Mouse (Mus musculus): ENCODE measurements around the gene Ptgs1. TPM values are rescaled to one million over a fixed set of nuclear protein-coding genes. Genes with fewer than 3 reads are reported as not detected.

Ptgs1 gene
- polyA plus RNA-seq, 1 experiment from 2014 or later = 3.6 TPM

DNA sequence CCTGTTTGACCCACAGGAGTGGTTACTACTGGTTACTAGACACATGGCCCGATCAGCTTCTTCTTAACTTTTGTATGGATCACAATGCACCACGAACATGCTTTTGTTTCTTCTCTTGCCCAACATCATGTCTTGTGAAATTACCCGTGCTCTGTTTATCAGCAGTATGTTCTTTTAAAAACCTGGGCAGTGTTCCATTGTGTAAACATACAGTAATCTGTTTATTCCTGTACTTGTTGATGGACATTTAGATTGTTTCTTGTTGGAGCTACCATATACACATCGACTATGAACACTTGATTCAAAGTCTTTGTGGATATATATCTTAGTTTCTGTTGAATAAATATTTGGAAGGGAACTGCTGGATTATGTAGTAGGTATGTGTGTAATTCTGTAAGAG, 31.8 kb downstream of the Ptgs1 start:
- no peak for DNase-seq (ENCODE audit: extremely low spot score, low spot score)
- Histone ChIP-seq H3K4me3 (no peak overlapping the region), H3K9me3 (no peaks in the 10 kb centered on the region), H3K4me1 (no peaks in the 10 kb centered on the region), H3K27me3 (ENCODE audit: poor library complexity, severe bottlenecking) (no peaks in the 10 kb centered on the region), H3K27ac (no peak overlapping the region), H3K36me3 (replicated peaks) (no peaks in the 10 kb centered on the region)
- 90% methylated on average over 4 of the region's 4 CpGs for WGBS

GRCm38 (mm10) chr2:36269458-36269857, 39.2 kb downstream of the Ptgs1 start:
- Histone ChIP-seq H3K9me3 (no peaks in the 10 kb centered on the region), H3K27me3 (ENCODE audit: poor library complexity, severe bottlenecking) (no peaks in the 10 kb centered on the region), H3K4me3 (no peak overlapping the region), H3K36me3 (replicated peaks) (no peaks in the 10 kb centered on the region), H3K27ac (no peak overlapping the region), H3K4me1 (no peaks in the 10 kb centered on the region)
- no peak for DNase-seq (ENCODE audit: extremely low spot score, low spot score)
- WGBS = 71% methylated on average over 3 of the region's 3 CpGs

GRCm38 (mm10) chr2:36270186-36270585, 40.0 kb downstream of the Ptgs1 start:
- H3K4me1 ChIP-seq = no peaks in the 10 kb centered on the region
- H3K36me3 ChIP-seq (replicated peaks) = no peaks in the 10 kb centered on the region
- H3K9me3 ChIP-seq = no peaks in the 10 kb centered on the region
- no peak for DNase-seq (ENCODE audit: extremely low spot score, low spot score)
- H3K4me3 ChIP-seq = no peak overlapping the region
- H3K27ac ChIP-seq = no peak overlapping the region
- 61% methylated on average over 2 of the region's 2 CpGs for WGBS
- no peaks in the 10 kb centered on the region for H3K27me3 ChIP-seq (ENCODE audit: poor library complexity, severe bottlenecking)

- Histone ChIP-seq H3K27ac (no peak overlapping the region), H3K4me3 (no peak overlapping the region), H3K4me1 (no peaks in the 10 kb centered on the region), H3K36me3 (replicated peaks) (no peaks in the 10 kb centered on the region), H3K27me3 (ENCODE audit: poor library complexity, severe bottlenecking) (no peaks in the 10 kb centered on the region), H3K9me3 (no peaks in the 10 kb centered on the region)
- 92% methylated on average over 4 of the region's 4 CpGs for WGBS
- no peak for DNase-seq (ENCODE audit: extremely low spot score, low spot score)
Measured at GRCm38 (mm10) chr2:36271085-36271484, 40.9 kb downstream of the Ptgs1 start.

- H3K4me1 ChIP-seq = no peaks in the 10 kb centered on the region
- H3K9me3 ChIP-seq = no peaks in the 10 kb centered on the region
- no peak overlapping the region for H3K27ac ChIP-seq
- H3K4me3 ChIP-seq = no peak overlapping the region
- WGBS = 90% methylated on average over 6 of the region's 6 CpGs
- DNase-seq (ENCODE audit: extremely low spot score, low spot score) = no peak
- H3K27me3 ChIP-seq (ENCODE audit: poor library complexity, severe bottlenecking) = no peaks in the 10 kb centered on the region
- H3K36me3 ChIP-seq (replicated peaks) = no peaks in the 10 kb centered on the region
Measured at GRCm38 (mm10) chr2:36272288-36272950, 42.2 kb downstream of the Ptgs1 start.

DNA sequence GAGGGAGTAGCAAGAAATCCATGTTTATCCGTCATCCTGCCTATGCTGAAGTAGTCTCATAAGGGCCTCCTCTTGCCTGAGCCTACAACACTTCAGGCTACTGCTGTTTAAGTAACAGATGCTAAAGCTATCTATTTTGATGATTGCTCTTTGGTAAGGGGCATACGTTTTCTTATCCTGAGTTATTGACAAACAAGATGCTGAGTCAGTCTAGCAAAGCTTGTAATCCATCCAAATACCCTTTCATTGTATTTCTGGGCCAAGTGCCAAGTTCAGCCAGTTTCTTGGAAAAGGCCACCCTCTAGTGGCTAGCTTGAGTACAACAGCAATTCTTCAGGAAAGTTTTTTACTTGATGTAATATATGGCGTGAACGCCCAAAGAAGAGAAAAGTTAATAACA, 46.2 kb downstream of the Ptgs1 start:
- Histone ChIP-seq H3K27ac (no peak overlapping the region), H3K4me3 (no peak overlapping the region), H3K36me3 (replicated peaks) (no peaks in the 10 kb centered on the region), H3K4me1 (no peaks in the 10 kb centered on the region), H3K9me3 (no peaks in the 10 kb centered on the region), H3K27me3 (ENCODE audit: poor library complexity, severe bottlenecking) (no peaks in the 10 kb centered on the region)
- DNase-seq (ENCODE audit: extremely low spot score, low spot score) = peak; percentile 39
- 50% methylated on average over 4 of the region's 4 CpGs for WGBS

- Histone ChIP-seq H3K4me1 (no peaks in the 10 kb centered on the region), H3K36me3 (replicated peaks) (no peaks in the 10 kb centered on the region), H3K4me3 (no peak overlapping the region), H3K27ac (no peak overlapping the region), H3K27me3 (ENCODE audit: poor library complexity, severe bottlenecking) (no peaks in the 10 kb centered on the region), H3K9me3 (no peaks in the 10 kb centered on the region)
- no peak for DNase-seq (ENCODE audit: extremely low spot score, low spot score)
- 74% methylated on average over 3 of the region's 3 CpGs for WGBS
Measured at GRCm38 (mm10) chr2:36278760-36279159, 48.5 kb downstream of the Ptgs1 start.

- no peak for DNase-seq (ENCODE audit: extremely low spot score, low spot score)
- no peaks in the 10 kb centered on the region for H3K36me3 ChIP-seq (replicated peaks)
- no peak overlapping the region for H3K27ac ChIP-seq
- H3K27me3 ChIP-seq (ENCODE audit: poor library complexity, severe bottlenecking) = no peaks in the 10 kb centered on the region
- no peak overlapping the region for H3K4me3 ChIP-seq
- no peaks in the 10 kb centered on the region for H3K4me1 ChIP-seq
- WGBS = 89% methylated on average over 1 of the region's 1 CpGs
- no peaks in the 10 kb centered on the region for H3K9me3 ChIP-seq
Measured at GRCm38 (mm10) chr2:36281138-36281537, 50.9 kb downstream of the Ptgs1 start.

- no peak overlapping the region for H3K4me3 ChIP-seq
- H3K4me1 ChIP-seq = no peaks in the 10 kb centered on the region
- H3K9me3 ChIP-seq = no peaks in the 10 kb centered on the region
- no peak for DNase-seq (ENCODE audit: extremely low spot score, low spot score)
- H3K27me3 ChIP-seq (ENCODE audit: poor library complexity, severe bottlenecking) = no peaks in the 10 kb centered on the region
- 81% methylated on average over 1 of the region's 1 CpGs for WGBS
- no peaks in the 10 kb centered on the region for H3K36me3 ChIP-seq (replicated peaks)
- H3K27ac ChIP-seq = no peak overlapping the region
Measured at GRCm38 (mm10) chr2:36282301-36282700, 52.1 kb downstream of the Ptgs1 start.

Other genes starting within 250 kb of the Ptgs1 start
- gene Ndufa8, start 181.0 kb upstream of the Ptgs1 start, polyA plus RNA-seq (2016; fragmentation: Nextera tagmentation; extraction: Ambion mirVana) = 189 and 195 TPM in 2 replicates
- gene Morn5, start 181.0 kb upstream of the Ptgs1 start, polyA plus RNA-seq (2016; fragmentation: Nextera tagmentation; extraction: Ambion mirVana) = 0.56 TPM in 1 of 2 replicates, not detected in the other
- 2.2 and 2.8 TPM in 2 replicates for gene Lhx6, start 125.0 kb upstream of the Ptgs1 start, polyA plus RNA-seq (2016; fragmentation: Nextera tagmentation; extraction: Ambion mirVana)
- gene Mrrf, start 94.0 kb upstream of the Ptgs1 start, polyA plus RNA-seq (2016; fragmentation: Nextera tagmentation; extraction: Ambion mirVana) = 24.2 and 28.7 TPM in 2 replicates
- 71.8 and 72.1 TPM in 2 replicates for gene Rbm18, start 93.7 kb upstream of the Ptgs1 start, polyA plus RNA-seq (2016; fragmentation: Nextera tagmentation; extraction: Ambion mirVana)
- not detected in 2 replicates for gene Olfr338, start 143.1 kb downstream of the Ptgs1 start, polyA plus RNA-seq (2016; fragmentation: Nextera tagmentation; extraction: Ambion mirVana)
- gene Olfr339, start 188.5 kb downstream of the Ptgs1 start, polyA plus RNA-seq (2016; fragmentation: Nextera tagmentation; extraction: Ambion mirVana) = not detected in 2 replicates
- gene Olfr340, start 222.2 kb downstream of the Ptgs1 start, polyA plus RNA-seq (2016; fragmentation: Nextera tagmentation; extraction: Ambion mirVana) = not detected in 2 replicates

Measured in forebrain, embryonic 10.5 days (tissue).